Mouse (Mus musculus): ENCODE data around the gene Tbrg4.

GRCm38 (mm10) chr11:6594845-6595244 lies 31.0 kb downstream of the Tbrg4 start:
- TF ChIP-seq CTCF (conservative IDR thresholded peaks at IDR 0.05; ENCODE audit: low read length) (no peak), NANOG (IDR thresholded peaks at IDR 0.05; ENCODE audit: borderline replicate concordance, low read length) (no peak), POU5F1 (IDR thresholded peaks at IDR 0.05; ENCODE audit: borderline replicate concordance, low read length) (no peak)
